Mouse (Mus musculus) myocyte (in vitro differentiated cells): ENCODE data around the gene Zmat5.

ENCODE experiments used
- MAX ChIP-seq: IDR thresholded peaks from one replicate; pipeline ENCODE4 v1.6.1; 2011; ENCODE audit warnings: low read depth, mild to moderate bottlenecking, control low read depth
- POLR2A ChIP-seq: IDR thresholded peaks from one replicate; pipeline ENCODE4 v1.6.1; 2011; ENCODE audit warnings: low read depth, mild to moderate bottlenecking, control low read depth, moderate library complexity; ENCODE audit not compliant: insufficient read length
- POLR2AphosphoS2 ChIP-seq: IDR thresholded peaks from one replicate; pipeline ENCODE4 v1.6.1; 2011; ENCODE audit warnings: low read depth, control low read depth; ENCODE audit not compliant: insufficient read length
- SRF ChIP-seq: IDR thresholded peaks from one replicate; pipeline ENCODE4 v1.6.1; 2011; ENCODE audit warnings: low read depth; ENCODE audit not compliant: control insufficient read depth, insufficient read length
- USF1 ChIP-seq: IDR thresholded peaks from one replicate; pipeline ENCODE4 v1.6.1; 2011; ENCODE audit warnings: low read depth, mild to moderate bottlenecking, control low read depth, moderate library complexity

GRCm38 (mm10) chr11:4680126-4680525, 24.4 kb upstream of the Zmat5 start:
- TF ChIP-seq MAX (no peak), POLR2A (no peak), SRF (no peak), POLR2AphosphoS2 (no peak), USF1 (no peak)
